Mouse (Mus musculus): ENCODE measurements around the gene S1pr2. TPM values are rescaled to one million over a fixed set of nuclear protein-coding genes. Genes with fewer than 3 reads are reported as not detected.
A peak's percentile ranks its signal among the peaks of the same experiment; 100 is the strongest.

S1pr2 gene
- total RNA-seq, 2 experiments from 2014 or later: 1.1 to 1.6 TPM

- Histone ChIP-seq H3K27ac (no peak overlapping the region), H3K4me3 (no peak overlapping the region)
- no peak for DNase-seq (ENCODE audit: low spot score in 2 of 2)
- TF ChIP-seq CTCF (conservative IDR thresholded peaks at IDR 0.05): no peak
Observed at GRCm38 (mm10) chr9:20973682-20974075, 2.9 kb downstream of the S1pr2 start.

GRCm38 (mm10) chr9:20973001-20973681, 3.4 kb downstream of the S1pr2 start:
- DNase-seq (ENCODE audit: low spot score in 2 of 2): no peak
- H3K27ac ChIP-seq: peak overlapping the region; percentile 85
- no peak overlapping the region; the same call in 1 of the 2 replicates for H3K4me3 ChIP-seq
- TF ChIP-seq CTCF (conservative IDR thresholded peaks at IDR 0.05): no peak

GRCm38 (mm10) chr9:20972141-20972992, 4.2 kb downstream of the S1pr2 start:
- no peak for TF ChIP-seq CTCF (conservative IDR thresholded peaks at IDR 0.05)
- Histone ChIP-seq H3K4me3 (peak overlapping the region; percentile 17), H3K27ac (peak overlapping the region; percentile 85)
- DNase-seq (ENCODE audit: low spot score in 2 of 2): peak; percentile 41 to 70

- no peak for TF ChIP-seq CTCF (conservative IDR thresholded peaks at IDR 0.05)
- no peak for DNase-seq (ENCODE audit: low spot score in 2 of 2)
- H3K27ac ChIP-seq: peak overlapping the region; percentile 85; the same call in 1 of the 2 replicates
- no peak overlapping the region for H3K4me3 ChIP-seq
Observed at GRCm38 (mm10) chr9:20971751-20972140, 4.8 kb downstream of the S1pr2 start.

GRCm38 (mm10) chr9:20966747-20967146, 9.8 kb downstream of the S1pr2 start:
- Histone ChIP-seq H3K4me3 (no peak overlapping the region), H3K27ac (no peak overlapping the region)
- no peak for DNase-seq (ENCODE audit: low spot score in 2 of 2)
- TF ChIP-seq CTCF (conservative IDR thresholded peaks at IDR 0.05): no peak

- no peak for DNase-seq (ENCODE audit: low spot score in 2 of 2)
- no peak for TF ChIP-seq CTCF (conservative IDR thresholded peaks at IDR 0.05)
- no peak overlapping the region for H3K4me3 ChIP-seq
- no peak overlapping the region for H3K27ac ChIP-seq
Observed at GRCm38 (mm10) chr9:20966008-20966407, 10.6 kb downstream of the S1pr2 start.

- no peak for DNase-seq (ENCODE audit: low spot score in 2 of 2)
- Histone ChIP-seq H3K27ac (no peak overlapping the region), H3K4me3 (no peak overlapping the region)
- no peak for TF ChIP-seq CTCF (conservative IDR thresholded peaks at IDR 0.05)
Observed at GRCm38 (mm10) chr9:20965606-20966005, 11.0 kb downstream of the S1pr2 start.

- TF ChIP-seq CTCF (conservative IDR thresholded peaks at IDR 0.05): no peak
- H3K4me3 ChIP-seq: no peak overlapping the region
- no peak overlapping the region for H3K27ac ChIP-seq
- DNase-seq (ENCODE audit: low spot score in 2 of 2): no peak
Observed at GRCm38 (mm10) chr9:20961557-20961956, 15.0 kb downstream of the S1pr2 start.

GRCm38 (mm10) chr9:20959430-20959938, 17.1 kb downstream of the S1pr2 start, which contains the start of gene Dnmt1:
Dnmt1 (minus strand) TSS chr9:20959888.
- Histone ChIP-seq H3K4me3 (no peak within 1 kb of the TSS), H3K27ac (no peak within 1 kb of the TSS)
- TF ChIP-seq CTCF (conservative IDR thresholded peaks at IDR 0.05): no peak
- no peak for DNase-seq (ENCODE audit: low spot score in 2 of 2)

- no peak for DNase-seq (ENCODE audit: low spot score in 2 of 2)
- Histone ChIP-seq H3K27ac (no peak overlapping the region), H3K4me3 (no peak overlapping the region)
- no peak for TF ChIP-seq CTCF (conservative IDR thresholded peaks at IDR 0.05)
Observed at GRCm38 (mm10) chr9:20956989-20957388, 19.6 kb downstream of the S1pr2 start.

GRCm38 (mm10) chr9:20952520-20953227, 23.9 kb downstream of the S1pr2 start:
- peak; percentile 74 for TF ChIP-seq CTCF (conservative IDR thresholded peaks at IDR 0.05)
- Histone ChIP-seq H3K27ac (peak overlapping the region; percentile 91), H3K4me3 (peak overlapping the region; percentile 62)

GRCm38 (mm10) chr9:20951966-20952519, 24.5 kb downstream of the S1pr2 start:
- peak overlapping the region; percentile 91 for H3K27ac ChIP-seq
- no peak for TF ChIP-seq CTCF (conservative IDR thresholded peaks at IDR 0.05)
- no peak for DNase-seq (ENCODE audit: low spot score in 2 of 2)
- peak overlapping the region; percentile 62 for H3K4me3 ChIP-seq

More at GRCm38 (mm10) chr9:20952520-20953227, 23.9 kb downstream of the S1pr2 start:
- peak; percentile 97 to 98 for DNase-seq (ENCODE audit: low spot score in 2 of 2)
